Mouse (Mus musculus) ovary, postnatal 36 days (tissue): Measurements from ENCODE around the gene Srsf3.

Experiments
- DNase-seq: peaks from one replicate; pipeline ENCODE4 v3.0.0; 2022; ENCODE audit warnings: low spot score, mixed read lengths

Srsf3 gene

GRCm38 (mm10) chr17:29046863-29047262 lies 14.4 kb downstream of the Srsf3 start:
- DNase-seq: no peak

- DNase-seq: no peak
Observed at GRCm38 (mm10) chr17:29047697-29048514, 15.5 kb downstream of the Srsf3 start.

GRCm38 (mm10) chr17:29048748-29049507 lies 16.5 kb downstream of the Srsf3 start:
- DNase-seq: peak; percentile 81

GRCm38 (mm10) chr17:29049508-29049889 lies 17.1 kb downstream of the Srsf3 start:
- no peak for DNase-seq

- no peak for DNase-seq
Observed at GRCm38 (mm10) chr17:29049923-29050322, 17.5 kb downstream of the Srsf3 start.

- DNase-seq: no peak
Observed at GRCm38 (mm10) chr17:29050791-29051190, 18.4 kb downstream of the Srsf3 start.

- DNase-seq: no peak
Observed at GRCm38 (mm10) chr17:29053067-29053466, 20.6 kb downstream of the Srsf3 start.

GRCm38 (mm10) chr17:29053841-29054240 lies 21.4 kb downstream of the Srsf3 start:
- DNase-seq: peak; percentile 50

GRCm38 (mm10) chr17:29054429-29054828 lies 22.0 kb downstream of the Srsf3 start:
- DNase-seq: no peak

GRCm38 (mm10) chr17:29055586-29055985 lies 23.2 kb downstream of the Srsf3 start:
- DNase-seq: no peak

- DNase-seq: no peak
Observed at GRCm38 (mm10) chr17:29056207-29056606, 23.8 kb downstream of the Srsf3 start.

- no peak for DNase-seq
Observed at GRCm38 (mm10) chr17:29056699-29057151, 24.3 kb downstream of the Srsf3 start.

GRCm38 (mm10) chr17:29057361-29057890 lies 25.0 kb downstream of the Srsf3 start:
- no peak for DNase-seq

GRCm38 (mm10) chr17:29057961-29058360 lies 25.5 kb downstream of the Srsf3 start:
- DNase-seq: no peak

GRCm38 (mm10) chr17:29058487-29058886 lies 26.1 kb downstream of the Srsf3 start:
- no peak for DNase-seq

- DNase-seq: no peak
Observed at GRCm38 (mm10) chr17:29059581-29059980, 27.2 kb downstream of the Srsf3 start.

GRCm38 (mm10) chr17:29060946-29061345 lies 28.5 kb downstream of the Srsf3 start:
- DNase-seq: no peak

- DNase-seq: no peak
Observed at GRCm38 (mm10) chr17:29062119-29063035, 29.9 kb downstream of the Srsf3 start.

- DNase-seq: no peak
Observed at GRCm38 (mm10) chr17:29063121-29063987, 30.9 kb downstream of the Srsf3 start.

GRCm38 (mm10) chr17:29063988-29064285 lies 31.5 kb downstream of the Srsf3 start:
- DNase-seq: no peak
